Mouse (Mus musculus): ENCODE data around the gene Grk6. TPM values are rescaled to one million over a fixed set of nuclear protein-coding genes. Genes with fewer than 3 reads are reported as not detected.
A peak's percentile ranks its signal among the peaks of the same experiment; 100 is the strongest.

Grk6 gene
- polyA plus RNA-seq, 1 experiment = 52.7 TPM

GRCm38 (mm10) chr13:55448131-55448530, 3.3 kb downstream of the Grk6 start:
- Histone ChIP-seq H3K27ac (ENCODE audit: insufficient read depth, low read length) (no peak overlapping the region), H3K27me3 (ENCODE audit: control insufficient read depth, insufficient read depth, low read length) (no peaks in the 10 kb centered on the region), H3K4me1 (ENCODE audit: control insufficient read depth, insufficient read depth, low read length) (peaks cover 12% of the 10 kb centered on the region), H3K4me3 (replicated peaks; ENCODE audit: insufficient read depth, low read depth, low read length) (no peak overlapping the region)
- DNase-seq = no peak
- WGBS = 93% methylated on average over 5 of the region's 5 CpGs
- TF ChIP-seq POLR2A (IDR thresholded peaks at IDR 0.05; ENCODE audit: borderline replicate concordance, insufficient read depth, low read length) (no peak), CTCF (IDR thresholded peaks at IDR 0.05; ENCODE audit: borderline replicate concordance, insufficient read depth, low read depth, low read length) (no peak)

DNA sequence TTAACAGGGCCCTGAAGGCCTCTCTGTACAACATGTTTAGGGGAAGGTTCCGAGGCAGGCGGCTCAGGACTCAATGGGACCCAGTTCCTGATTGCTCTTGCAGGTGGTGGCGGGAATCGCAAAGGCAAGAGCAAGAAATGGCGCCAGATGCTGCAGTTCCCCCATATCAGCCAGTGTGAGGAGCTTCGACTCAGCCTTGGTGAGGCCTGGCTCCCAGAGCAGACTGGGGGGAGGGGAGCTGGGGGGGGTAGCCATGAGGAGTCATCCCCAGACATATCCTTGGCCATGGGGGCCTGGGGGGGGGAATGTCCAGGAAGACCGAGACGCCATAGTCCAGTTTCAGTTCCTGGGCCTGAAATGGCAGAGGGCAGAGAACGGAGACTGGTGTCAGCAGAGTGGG, 4.3 kb downstream of the Grk6 start:
- no peak for DNase-seq
- WGBS = 95% methylated on average over 9 of the region's 9 CpGs
- no peak overlapping the region for H3K4me3 ChIP-seq (replicated peaks; ENCODE audit: insufficient read depth, low read depth, low read length)
- no peak overlapping the region for H3K27ac ChIP-seq (ENCODE audit: insufficient read depth, low read length)
- H3K27me3 ChIP-seq (ENCODE audit: control insufficient read depth, insufficient read depth, low read length) = no peaks in the 10 kb centered on the region
- H3K4me1 ChIP-seq (ENCODE audit: control insufficient read depth, insufficient read depth, low read length) = peaks cover 12% of the 10 kb centered on the region
- TF ChIP-seq POLR2A (IDR thresholded peaks at IDR 0.05; ENCODE audit: borderline replicate concordance, insufficient read depth, low read length) (no peak), CTCF (IDR thresholded peaks at IDR 0.05; ENCODE audit: borderline replicate concordance, insufficient read depth, low read depth, low read length) (no peak)

DNA sequence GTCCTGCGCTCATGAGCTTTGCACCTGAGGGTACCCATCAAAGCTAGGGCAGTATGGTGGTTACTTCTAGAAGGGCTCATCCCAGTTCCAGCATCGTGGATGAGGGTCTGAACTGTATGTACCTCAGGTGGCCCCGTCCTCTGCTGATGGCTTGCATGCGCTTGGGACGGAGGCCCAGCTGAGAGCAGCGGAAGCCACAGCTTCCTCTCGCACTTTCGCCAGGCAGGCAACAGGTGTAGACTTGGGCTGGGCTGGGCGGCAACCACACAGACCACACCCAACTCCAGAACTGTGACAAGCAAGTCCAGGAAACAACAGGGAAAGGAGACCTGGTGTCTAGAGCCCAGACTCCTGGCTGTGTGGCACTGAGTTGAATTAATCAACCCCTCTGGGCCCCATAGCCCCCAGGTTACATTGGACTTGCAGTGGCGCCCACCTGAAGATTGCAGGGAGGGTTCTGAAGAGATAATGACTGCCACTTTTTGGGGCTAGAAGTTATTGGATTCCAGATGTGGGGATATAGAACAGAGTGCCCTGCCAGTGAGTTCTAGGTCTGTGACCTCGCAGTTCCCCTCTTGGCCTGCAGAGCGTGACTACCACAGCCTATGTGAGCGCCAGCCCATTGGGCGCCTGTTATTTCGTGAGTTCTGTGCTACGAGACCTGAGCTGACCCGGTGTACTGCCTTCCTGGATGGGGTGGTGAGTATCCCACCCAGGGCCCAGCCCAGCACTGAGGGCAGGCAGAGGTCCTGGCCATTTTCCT, 5.0 kb downstream of the Grk6 start:
- no peak overlapping the region for H3K4me3 ChIP-seq (replicated peaks; ENCODE audit: insufficient read depth, low read depth, low read length)
- 86% methylated on average over 17 of the region's 17 CpGs for WGBS

GRCm38 (mm10) chr13:55450511-55450980, 5.7 kb downstream of the Grk6 start:
- peak; percentile 59 to 67 for DNase-seq
- TF ChIP-seq CTCF (IDR thresholded peaks at IDR 0.05; ENCODE audit: borderline replicate concordance, insufficient read depth, low read depth, low read length) = no peak
- TF ChIP-seq POLR2A (IDR thresholded peaks at IDR 0.05; ENCODE audit: borderline replicate concordance, insufficient read depth, low read length) = no peak
- Histone ChIP-seq H3K4me3 (replicated peaks; ENCODE audit: insufficient read depth, low read depth, low read length) (no peak overlapping the region), H3K27me3 (ENCODE audit: control insufficient read depth, insufficient read depth, low read length) (no peaks in the 10 kb centered on the region), H3K4me1 (ENCODE audit: control insufficient read depth, insufficient read depth, low read length) (peaks cover 12% of the 10 kb centered on the region), H3K27ac (ENCODE audit: insufficient read depth, low read length) (no peak overlapping the region)
- WGBS = 27% methylated on average over 11 of the region's 11 CpGs

More for the DNA sequence above, 5.0 kb downstream of the Grk6 start:
- H3K27me3 ChIP-seq (ENCODE audit: control insufficient read depth, insufficient read depth, low read length) = no peaks in the 10 kb centered on the region
- H3K27ac ChIP-seq (ENCODE audit: insufficient read depth, low read length) = no peak overlapping the region
- TF ChIP-seq CTCF (IDR thresholded peaks at IDR 0.05; ENCODE audit: borderline replicate concordance, insufficient read depth, low read depth, low read length) (no peak), POLR2A (IDR thresholded peaks at IDR 0.05; ENCODE audit: borderline replicate concordance, insufficient read depth, low read length) (no peak)
- no peak for DNase-seq
- H3K4me1 ChIP-seq (ENCODE audit: control insufficient read depth, insufficient read depth, low read length) = peaks cover 12% of the 10 kb centered on the region

DNA sequence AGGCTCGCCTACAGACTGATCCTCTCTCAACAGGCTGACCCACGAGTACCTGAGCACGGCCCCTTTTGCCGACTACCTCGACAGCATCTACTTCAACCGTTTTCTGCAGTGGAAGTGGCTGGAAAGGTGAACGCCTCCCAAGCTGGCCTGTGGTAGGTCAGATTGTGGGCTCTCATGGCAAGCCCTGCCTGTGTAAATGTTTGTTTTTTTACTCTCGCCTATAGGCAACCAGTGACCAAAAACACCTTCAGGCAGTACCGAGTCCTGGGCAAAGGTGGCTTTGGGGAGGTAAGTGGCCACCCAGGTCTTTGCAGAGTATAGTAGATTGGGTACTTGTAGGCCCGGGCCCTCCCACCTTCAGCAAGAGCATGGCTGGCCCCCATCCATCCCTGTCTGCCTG, 6.4 kb downstream of the Grk6 start:
- TF ChIP-seq CTCF (IDR thresholded peaks at IDR 0.05; ENCODE audit: borderline replicate concordance, insufficient read depth, low read depth, low read length) = no peak
- no peak for TF ChIP-seq POLR2A (IDR thresholded peaks at IDR 0.05; ENCODE audit: borderline replicate concordance, insufficient read depth, low read length)
- Histone ChIP-seq H3K4me3 (replicated peaks; ENCODE audit: insufficient read depth, low read depth, low read length) (no peak overlapping the region), H3K4me1 (ENCODE audit: control insufficient read depth, insufficient read depth, low read length) (peaks cover 12% of the 10 kb centered on the region), H3K27ac (ENCODE audit: insufficient read depth, low read length) (no peak overlapping the region), H3K27me3 (ENCODE audit: control insufficient read depth, insufficient read depth, low read length) (no peaks in the 10 kb centered on the region)
- WGBS = 88% methylated on average over 10 of the region's 10 CpGs
- no peak for DNase-seq

- DNase-seq = no peak
- H3K4me1 ChIP-seq (ENCODE audit: control insufficient read depth, insufficient read depth, low read length) = peaks cover 12% of the 10 kb centered on the region
- TF ChIP-seq CTCF (IDR thresholded peaks at IDR 0.05; ENCODE audit: borderline replicate concordance, insufficient read depth, low read depth, low read length) (no peak), POLR2A (IDR thresholded peaks at IDR 0.05; ENCODE audit: borderline replicate concordance, insufficient read depth, low read length) (no peak)
- WGBS = 88% methylated on average over 16 of the region's 16 CpGs
- H3K27me3 ChIP-seq (ENCODE audit: control insufficient read depth, insufficient read depth, low read length) = no peaks in the 10 kb centered on the region
- H3K27ac ChIP-seq (ENCODE audit: insufficient read depth, low read length) = no peak overlapping the region
- no peak overlapping the region for H3K4me3 ChIP-seq (replicated peaks; ENCODE audit: insufficient read depth, low read depth, low read length)
Measured at GRCm38 (mm10) chr13:55451785-55452549, 7.1 kb downstream of the Grk6 start.

DNA sequence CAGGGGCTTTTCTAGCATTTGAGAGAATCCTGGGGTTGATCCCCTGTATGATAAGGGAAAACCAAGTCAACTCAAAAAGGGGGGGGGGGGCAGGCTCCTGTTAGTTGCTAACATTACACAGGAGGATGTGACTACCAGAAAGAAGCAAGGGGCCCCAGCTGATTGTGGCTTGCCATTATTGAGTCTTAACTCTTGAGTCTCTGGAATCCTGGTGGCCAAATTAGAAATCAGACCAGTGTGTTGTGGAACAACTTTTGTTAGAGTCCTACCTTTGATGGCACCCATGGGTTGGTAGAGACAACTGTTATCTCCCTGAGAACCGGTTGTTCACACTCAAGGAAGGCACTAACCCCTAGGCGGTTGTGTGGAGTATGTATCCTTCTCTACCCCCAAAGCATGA, 18.1 kb downstream of the Grk6 start:
- Histone ChIP-seq H3K4me3 (replicated peaks; ENCODE audit: insufficient read depth, low read depth, low read length) (no peak overlapping the region), H3K4me1 (ENCODE audit: control insufficient read depth, insufficient read depth, low read length) (no peaks in the 10 kb centered on the region), H3K27ac (ENCODE audit: insufficient read depth, low read length) (no peak overlapping the region), H3K27me3 (ENCODE audit: control insufficient read depth, insufficient read depth, low read length) (no peaks in the 10 kb centered on the region)
- no peak for TF ChIP-seq CTCF (IDR thresholded peaks at IDR 0.05; ENCODE audit: borderline replicate concordance, insufficient read depth, low read depth, low read length)
- no peak for TF ChIP-seq POLR2A (IDR thresholded peaks at IDR 0.05; ENCODE audit: borderline replicate concordance, insufficient read depth, low read length)
- WGBS = 90% methylated on average over 2 of the region's 2 CpGs
- no peak for DNase-seq

Measured in cerebellum, adult 2 months (tissue).